Mouse (Mus musculus): ENCODE results near the gene Trim50. TPM values are rescaled to one million over a fixed set of nuclear protein-coding genes. Genes with fewer than 3 reads are reported as not detected.
"Not testable (repeated sequence)": the region's sequence is repeated elsewhere in the genome, so short reads cannot be mapped to it uniquely, and the experiment has no call there.

The Trim50 gene
- polyA plus RNA-seq, 1 experiment from 2014 or later, result not detected

GRCm38 (mm10) chr5:135363540-135363939 lies 10.4 kb downstream of the Trim50 start:
- WGBS, result 29% methylated on average over 12 of the region's 12 CpGs
- DNase-seq (ENCODE audit: low spot score) (peak; percentile 71), ATAC-seq (replicated peaks; ENCODE audit: low FRiP score, low read depth) (peak; percentile 49; the same call in 1 of the 2 replicates)
- Histone ChIP-seq H3K27me3 (ENCODE audit: insufficient read depth, low read length) (no peaks in the 10 kb centered on the region), H3K9me3 (replicated peaks; ENCODE audit: low read length) (no peaks in the 10 kb centered on the region), H3K36me3 (ENCODE audit: insufficient read depth, low read length) (no peaks in the 10 kb centered on the region), H3K27ac (no peak overlapping the region), H3K4me3 (replicated peaks; ENCODE audit: low read depth, low read length) (no peak overlapping the region), H3K9ac (ENCODE audit: low read depth, low read length) (no peak overlapping the region), H3K4me2 (ENCODE audit: low read length) (no peak overlapping the region), H3K4me1 (replicated peaks; ENCODE audit: insufficient read depth, low read length) (no peaks in the 10 kb centered on the region)
- TF ChIP-seq CTCF (IDR thresholded peaks at IDR 0.05; ENCODE audit: low read depth), result peak; percentile 83

GRCm38 (mm10) chr5:135367841-135368240 lies 14.7 kb downstream of the Trim50 start:
- peak; percentile 32 for DNase-seq (ENCODE audit: low spot score)
- H3K9ac ChIP-seq (ENCODE audit: low read depth, low read length), result no peak overlapping the region
- 55% methylated on average over 6 of the region's 6 CpGs for WGBS

DNA sequence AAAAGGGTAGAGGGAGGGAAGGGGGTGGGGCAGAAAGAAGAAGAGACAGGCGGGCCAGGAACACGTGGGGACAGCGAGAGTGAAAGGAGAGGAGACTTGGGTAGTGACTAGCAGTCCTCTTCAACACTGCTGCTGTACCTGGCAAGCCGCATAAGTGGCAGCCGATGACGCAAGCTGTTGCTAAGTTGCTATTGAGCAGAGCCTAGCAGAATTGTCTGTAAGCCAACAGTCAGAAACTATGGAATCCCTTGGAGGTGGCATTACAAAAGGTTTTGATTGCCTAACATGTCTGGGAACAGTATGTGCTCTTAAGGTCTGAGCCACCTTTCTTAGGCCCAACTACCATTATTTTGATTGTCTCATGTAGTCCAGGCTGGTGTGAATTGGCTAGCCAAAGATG lies 15.2 kb downstream of the Trim50 start:
- Histone ChIP-seq H3K4me2 (ENCODE audit: low read length) (no peak overlapping the region), H3K9me3 (replicated peaks; ENCODE audit: low read length) (no peaks in the 10 kb centered on the region), H3K9ac (ENCODE audit: low read depth, low read length) (no peak overlapping the region), H3K4me3 (replicated peaks; ENCODE audit: low read depth, low read length) (no peak overlapping the region), H3K4me1 (replicated peaks; ENCODE audit: insufficient read depth, low read length) (peaks cover 6% of the 10 kb centered on the region; the same call in 1 of the 2 replicates), H3K27me3 (ENCODE audit: insufficient read depth, low read length) (no peaks in the 10 kb centered on the region), H3K27ac (no peak overlapping the region), H3K36me3 (ENCODE audit: insufficient read depth, low read length) (peaks cover 11% of the 10 kb centered on the region)
- TF ChIP-seq CTCF (IDR thresholded peaks at IDR 0.05; ENCODE audit: low read depth), result no peak
- no peak for DNase-seq (ENCODE audit: low spot score)
- no peak for ATAC-seq (replicated peaks; ENCODE audit: low FRiP score, low read depth)
- 84% methylated on average over 6 of the region's 6 CpGs for WGBS

More at GRCm38 (mm10) chr5:135367841-135368240, 14.7 kb downstream of the Trim50 start:
- Histone ChIP-seq H3K27ac (no peak overlapping the region), H3K4me3 (replicated peaks; ENCODE audit: low read depth, low read length) (no peak overlapping the region), H3K27me3 (ENCODE audit: insufficient read depth, low read length) (no peaks in the 10 kb centered on the region), H3K36me3 (ENCODE audit: insufficient read depth, low read length) (peaks cover 7% of the 10 kb centered on the region), H3K4me2 (ENCODE audit: low read length) (no peak overlapping the region), H3K4me1 (replicated peaks; ENCODE audit: insufficient read depth, low read length) (peaks cover 6% of the 10 kb centered on the region; the same call in 1 of the 2 replicates), H3K9me3 (replicated peaks; ENCODE audit: low read length) (no peaks in the 10 kb centered on the region)
- TF ChIP-seq CTCF (IDR thresholded peaks at IDR 0.05; ENCODE audit: low read depth), result peak; percentile 71
- no peak for ATAC-seq (replicated peaks; ENCODE audit: low FRiP score, low read depth)

GRCm38 (mm10) chr5:135369196-135369595 lies 16.1 kb downstream of the Trim50 start:
- ATAC-seq (replicated peaks; ENCODE audit: low FRiP score, low read depth); H3K27me3 ChIP-seq (ENCODE audit: insufficient read depth, low read length); DNase-seq (ENCODE audit: low spot score); H3K9me3 ChIP-seq (replicated peaks; ENCODE audit: low read length); H3K4me1 ChIP-seq (replicated peaks; ENCODE audit: insufficient read depth, low read length): not testable (repeated sequence)
- Histone ChIP-seq H3K9ac (ENCODE audit: low read depth, low read length) (peak overlapping the region; percentile 85), H3K27ac (peak overlapping the region; percentile 87), H3K4me2 (ENCODE audit: low read length) (peak overlapping the region; percentile 81), H3K4me3 (replicated peaks; ENCODE audit: low read depth, low read length) (peak overlapping the region; percentile 81), H3K36me3 (ENCODE audit: insufficient read depth, low read length) (peaks cover 13% of the 10 kb centered on the region)
- 64% methylated on average over 9 of the region's 9 CpGs for WGBS

- H3K27ac ChIP-seq, result peak within 1 kb of the TSS; percentile 87
- H3K4me3 ChIP-seq (replicated peaks; ENCODE audit: low read depth, low read length), result peak within 1 kb of the TSS; percentile 81
- no peaks in the 10 kb centered on the region for H3K27me3 ChIP-seq (ENCODE audit: insufficient read depth, low read length)
- peaks cover 6% of the 10 kb centered on the region; the same call in 1 of the 2 replicates for H3K4me1 ChIP-seq (replicated peaks; ENCODE audit: insufficient read depth, low read length)
- H3K9ac ChIP-seq (ENCODE audit: low read depth, low read length), result peak within 1 kb of the TSS; percentile 85
- ATAC-seq (replicated peaks; ENCODE audit: low FRiP score, low read depth), result peak; percentile 72
- WGBS, result under 1% methylated on average over 59 of the region's 64 CpGs
- peak within 1 kb of the TSS; percentile 81 for H3K4me2 ChIP-seq (ENCODE audit: low read length)
- peak; percentile 96 for DNase-seq (ENCODE audit: low spot score)
- 0 out of 2 replicates have a peak, but pooled peaks have one; percentile 6 for TF ChIP-seq CTCF (IDR thresholded peaks at IDR 0.05; ENCODE audit: low read depth)
- H3K36me3 ChIP-seq (ENCODE audit: insufficient read depth, low read length), result peaks cover 19% of the 10 kb centered on the region
- no peaks in the 10 kb centered on the region for H3K9me3 ChIP-seq (replicated peaks; ENCODE audit: low read length)
These were observed 16.9 kb downstream of the Trim50 start, which contains the start of gene Nsun5 for GRCm38 (mm10) chr5:135369787-135370654. TSS of gene Nsun5 (plus strand) at chr5:135369953.

DNA sequence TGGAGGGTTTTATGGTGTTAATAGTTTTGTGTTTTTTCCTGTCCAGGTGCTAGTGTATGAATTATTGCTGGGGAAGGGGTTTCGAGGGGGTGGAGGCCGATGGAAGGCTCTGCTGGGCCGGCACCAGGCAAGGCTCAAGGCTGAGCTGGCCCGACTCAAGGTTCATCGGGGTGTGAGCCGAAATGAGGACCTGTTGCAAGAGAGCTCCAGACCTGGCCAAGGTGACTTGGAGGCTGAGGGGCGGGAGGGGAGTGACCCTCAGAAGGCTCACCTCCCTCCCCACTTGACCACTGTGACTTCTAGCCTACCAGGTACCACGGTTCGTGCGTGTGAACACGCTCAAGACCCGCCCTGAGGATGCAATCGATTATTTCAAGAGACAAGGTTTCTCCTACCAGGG lies 18.1 kb downstream of the Trim50 start:
- Histone ChIP-seq H3K9ac (ENCODE audit: low read depth, low read length) (0 out of 2 replicates have a peak overlapping the region, but pooled peaks have one; percentile 8), H3K4me2 (ENCODE audit: low read length) (no peak overlapping the region), H3K9me3 (replicated peaks; ENCODE audit: low read length) (no peaks in the 10 kb centered on the region), H3K4me3 (replicated peaks; ENCODE audit: low read depth, low read length) (no peak overlapping the region), H3K27ac (no peak overlapping the region), H3K4me1 (replicated peaks; ENCODE audit: insufficient read depth, low read length) (peaks cover 6% of the 10 kb centered on the region; the same call in 1 of the 2 replicates), H3K36me3 (ENCODE audit: insufficient read depth, low read length) (peaks cover 30% of the 10 kb centered on the region), H3K27me3 (ENCODE audit: insufficient read depth, low read length) (no peaks in the 10 kb centered on the region)
- DNase-seq (ENCODE audit: low spot score) (no peak), ATAC-seq (replicated peaks; ENCODE audit: low FRiP score, low read depth) (no peak)
- no peak for TF ChIP-seq CTCF (IDR thresholded peaks at IDR 0.05; ENCODE audit: low read depth)
- WGBS, result 92% methylated on average over 13 of the region's 13 CpGs
